Mouse (Mus musculus) adrenal gland, adult 18-20 months (tissue): Measurements from ENCODE around the gene Sema3a. TPM values are rescaled to one million over a fixed set of nuclear protein-coding genes. Genes with fewer than 3 reads are reported as not detected.
"Not testable (repeated sequence)": the region's sequence is repeated elsewhere in the genome, so short reads cannot be mapped to it uniquely, and the experiment has no call there.

Experiments used
- DNase-seq, 2 experiments: peaks; one replicate each; pipeline ENCODE4 v3.0.0; 2021 to 2022; ENCODE audit warnings: low spot score in 2 of 2
- total RNA-seq, 2 experiments: library from RNA; stranded (reverse); gene quantifications; 1 replicate in 1 of 2; 2 replicates in 1 of 2; pipeline ENCODE4 v1.2.3; 2021

Gene Sema3a
- total RNA-seq, 2 experiments from 2014 or later = 0.43 to 0.45 TPM

DNA sequence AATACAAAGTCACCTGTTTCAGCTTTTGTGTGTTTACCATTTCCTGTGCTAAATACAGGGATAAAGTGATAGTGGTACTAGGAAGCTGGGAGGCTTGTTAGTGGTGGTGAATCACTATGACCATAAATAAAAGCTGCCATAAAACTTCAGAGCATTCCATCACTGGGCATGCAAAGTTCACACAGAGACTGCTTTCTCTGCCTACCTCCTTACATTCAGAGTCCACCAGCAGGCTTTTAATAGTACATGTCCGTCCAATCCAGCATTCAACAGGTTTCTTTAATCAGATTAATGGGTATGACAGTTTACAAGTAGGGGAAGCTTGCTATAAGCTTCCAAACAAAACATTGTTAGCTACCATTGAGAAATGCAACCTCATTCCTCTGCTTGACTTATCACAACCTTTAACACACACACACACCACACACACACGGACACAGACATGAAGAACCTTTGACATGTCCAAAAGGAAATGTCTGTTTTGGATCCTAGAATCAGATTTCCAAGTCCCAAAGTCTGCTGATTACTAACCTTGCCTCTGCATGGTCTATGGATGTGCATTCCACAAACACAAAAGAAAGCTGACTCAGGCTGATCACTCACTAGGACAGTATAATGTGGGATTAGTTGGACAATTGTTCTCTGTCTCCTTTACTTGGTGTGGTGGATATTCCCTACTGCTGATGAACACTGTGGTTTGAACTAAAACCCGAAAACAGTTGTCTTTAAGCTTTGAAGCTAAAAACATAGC, 291.9 kb downstream of the Sema3a start:
- DNase-seq = no peak

GRCm38 (mm10) chr5:13421276-13421925, 296.2 kb downstream of the Sema3a start:
- no peak for DNase-seq

DNA sequence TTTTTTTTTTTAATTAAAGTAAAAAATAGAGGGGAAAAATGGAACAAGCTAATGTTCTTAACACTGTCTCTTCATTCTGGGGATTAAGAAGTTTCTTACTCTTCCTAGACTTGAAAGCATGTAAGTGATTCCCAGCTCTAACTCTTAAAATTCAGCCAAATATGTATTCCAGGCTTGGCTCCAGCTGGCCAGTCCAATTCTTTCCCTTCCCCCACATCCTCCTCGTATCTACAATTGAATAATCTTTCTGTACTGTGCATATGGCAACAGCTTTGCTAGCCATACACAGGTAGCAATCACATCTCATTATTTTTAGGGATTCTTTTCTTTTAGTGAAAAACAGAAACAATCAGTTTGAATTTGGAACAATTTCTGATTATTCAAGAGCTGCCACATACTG, 303.5 kb downstream of the Sema3a start:
- DNase-seq = no peak

- DNase-seq = no peak
Measured at GRCm38 (mm10) chr5:13431827-13432226, 306.6 kb downstream of the Sema3a start.

GRCm38 (mm10) chr5:13432574-13432973, 307.4 kb downstream of the Sema3a start:
- no peak for DNase-seq

GRCm38 (mm10) chr5:13433303-13433702, 308.1 kb downstream of the Sema3a start:
- no peak for DNase-seq

- DNase-seq = no peak
Measured at GRCm38 (mm10) chr5:13441112-13441511, 315.9 kb downstream of the Sema3a start.

DNA sequence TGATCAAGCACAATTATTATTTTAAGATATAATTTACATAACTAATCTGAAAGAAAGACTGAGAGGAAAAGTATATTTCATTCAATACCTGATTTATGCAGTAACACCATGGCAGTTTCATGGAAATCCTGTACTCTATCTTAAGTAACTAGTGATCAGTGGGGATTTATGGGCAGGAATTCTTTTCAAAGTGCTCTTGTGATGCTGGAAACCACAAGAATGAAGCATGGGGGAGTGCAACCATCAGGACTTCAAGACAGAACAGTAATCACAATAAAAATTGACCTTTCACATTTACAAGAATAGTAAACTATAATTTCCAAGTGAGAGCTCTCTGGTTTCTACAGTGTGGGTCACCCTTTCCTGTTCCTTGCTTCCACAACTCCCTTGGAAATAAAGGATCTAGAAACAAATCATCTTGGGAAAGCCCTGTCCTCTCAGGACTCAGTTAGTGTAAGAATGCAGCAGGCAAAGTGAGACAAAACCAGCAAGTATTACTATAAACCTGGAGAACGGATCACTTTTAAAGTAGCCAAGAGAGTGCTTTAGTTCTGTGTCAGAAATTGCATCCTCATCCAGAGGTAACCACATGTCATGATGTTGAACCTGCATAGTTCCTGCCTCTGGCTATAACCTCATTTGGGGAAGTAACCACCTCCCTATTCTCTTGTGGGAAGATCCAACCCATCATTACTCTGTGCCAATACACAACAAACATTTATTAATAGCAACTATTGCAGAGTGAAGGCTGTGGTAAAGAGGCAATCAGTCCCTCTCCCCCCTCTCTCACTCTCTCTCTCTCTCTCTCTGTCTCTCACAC, 335.2 kb downstream of the Sema3a start:
- no peak for DNase-seq

DNA sequence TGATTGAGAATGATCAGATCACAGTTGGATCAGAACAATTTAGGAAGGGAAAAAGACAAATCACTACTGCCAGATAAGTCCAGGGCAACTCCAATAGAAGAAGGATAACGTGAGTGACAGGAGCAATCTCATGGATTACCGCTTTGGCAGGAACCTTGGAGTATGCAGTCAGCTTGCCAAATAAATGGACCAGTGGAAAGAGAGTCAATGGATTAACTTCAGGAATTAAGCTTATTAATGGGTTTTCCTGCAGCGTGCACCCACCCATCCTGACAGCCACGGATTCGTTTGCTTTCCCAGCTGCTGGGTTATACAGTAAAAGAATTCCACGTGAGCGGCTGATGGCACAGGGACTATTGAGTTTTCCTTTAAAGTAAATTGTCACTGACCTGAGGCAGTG, 343.6 kb downstream of the Sema3a start:
- DNase-seq = no peak

DNA sequence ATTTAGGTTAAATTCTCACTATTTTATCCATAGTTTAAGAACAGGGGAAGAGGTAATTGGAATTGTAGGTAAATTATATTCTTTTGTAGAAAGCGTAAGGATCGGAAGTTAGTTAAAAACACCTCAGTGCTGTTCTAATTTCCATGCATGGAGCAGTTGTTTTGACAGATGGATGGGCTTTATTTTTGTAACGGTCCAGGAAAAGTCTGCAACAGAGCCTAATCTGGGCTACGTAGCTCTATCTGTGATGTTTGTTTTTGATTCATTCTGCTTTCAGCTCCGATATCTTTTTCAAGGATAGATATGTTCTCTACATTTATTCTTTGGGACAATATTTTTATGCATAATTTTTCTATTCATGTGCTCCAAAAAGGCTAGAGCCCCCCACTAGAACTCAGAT, 344.2 kb downstream of the Sema3a start:
- no peak for DNase-seq

GRCm38 (mm10) chr5:13470057-13470905, 345.1 kb downstream of the Sema3a start:
- DNase-seq = no peak

DNA sequence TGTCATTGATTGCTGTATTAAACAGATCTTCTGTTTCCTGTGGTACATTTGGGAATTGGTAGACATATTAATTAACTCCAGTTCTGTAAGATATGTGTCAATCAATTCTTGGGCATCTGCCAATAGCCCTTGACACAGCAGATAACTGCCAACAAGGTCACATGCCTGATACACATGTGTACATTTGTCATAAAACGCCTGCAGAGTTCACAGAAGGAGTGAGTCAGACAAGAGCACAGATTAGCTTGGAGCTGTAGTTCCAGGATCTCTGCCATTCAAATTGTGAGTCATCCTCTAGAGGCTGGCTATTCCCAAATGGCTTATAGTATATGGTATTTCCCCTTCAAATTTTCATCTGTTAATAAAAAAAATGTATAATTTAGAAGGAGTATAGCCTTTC, 352.4 kb downstream of the Sema3a start:
- no peak for DNase-seq

GRCm38 (mm10) chr5:13488671-13489070, 363.5 kb downstream of the Sema3a start:
- DNase-seq = no peak

GRCm38 (mm10) chr5:13495967-13496366, 370.8 kb downstream of the Sema3a start:
- not testable (repeated sequence) for DNase-seq

GRCm38 (mm10) chr5:13499835-13500234, 374.6 kb downstream of the Sema3a start:
- DNase-seq = no peak

- DNase-seq = no peak
Measured at GRCm38 (mm10) chr5:13505839-13506499, 380.8 kb downstream of the Sema3a start.

GRCm38 (mm10) chr5:13509163-13509562, 383.9 kb downstream of the Sema3a start:
- DNase-seq = no peak

GRCm38 (mm10) chr5:13517018-13517417, 391.8 kb downstream of the Sema3a start:
- no peak for DNase-seq

DNA sequence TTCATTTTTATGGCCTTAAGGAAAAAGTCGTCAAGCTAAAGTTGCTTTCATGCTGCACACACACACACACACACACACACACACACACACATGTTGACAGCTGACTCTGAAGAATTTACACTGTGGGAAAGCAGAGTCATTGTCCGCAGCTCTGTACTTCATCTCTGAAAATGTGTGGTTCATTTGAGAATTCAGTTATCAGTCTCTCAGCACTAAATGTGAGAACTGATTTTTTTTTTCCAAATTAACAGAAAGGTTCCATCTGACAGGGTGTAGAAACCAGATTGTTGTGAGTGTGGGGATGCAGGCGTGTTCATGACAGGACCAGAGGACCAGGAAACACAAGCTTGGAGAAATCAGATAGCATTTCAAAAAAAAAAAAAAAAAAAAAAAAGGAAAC, 400.4 kb downstream of the Sema3a start:
- DNase-seq = no peak

- no peak for DNase-seq
Measured at GRCm38 (mm10) chr5:13527037-13527464, 401.8 kb downstream of the Sema3a start.
